Mouse (Mus musculus) left cerebral cortex, adult 9 months (tissue): Measurements from ENCODE around the gene Gm2897.
"Not testable (repeated sequence)": the region's sequence is repeated elsewhere in the genome, so short reads cannot be mapped to it uniquely, and the experiment has no call there.

Experiments used
- DNase-seq, 2 experiments: peaks; one replicate each; pipeline ENCODE4 v3.0.0; 2022; ENCODE audit warnings: low spot score in 2 of 2

Gene Gm2897

DNA sequence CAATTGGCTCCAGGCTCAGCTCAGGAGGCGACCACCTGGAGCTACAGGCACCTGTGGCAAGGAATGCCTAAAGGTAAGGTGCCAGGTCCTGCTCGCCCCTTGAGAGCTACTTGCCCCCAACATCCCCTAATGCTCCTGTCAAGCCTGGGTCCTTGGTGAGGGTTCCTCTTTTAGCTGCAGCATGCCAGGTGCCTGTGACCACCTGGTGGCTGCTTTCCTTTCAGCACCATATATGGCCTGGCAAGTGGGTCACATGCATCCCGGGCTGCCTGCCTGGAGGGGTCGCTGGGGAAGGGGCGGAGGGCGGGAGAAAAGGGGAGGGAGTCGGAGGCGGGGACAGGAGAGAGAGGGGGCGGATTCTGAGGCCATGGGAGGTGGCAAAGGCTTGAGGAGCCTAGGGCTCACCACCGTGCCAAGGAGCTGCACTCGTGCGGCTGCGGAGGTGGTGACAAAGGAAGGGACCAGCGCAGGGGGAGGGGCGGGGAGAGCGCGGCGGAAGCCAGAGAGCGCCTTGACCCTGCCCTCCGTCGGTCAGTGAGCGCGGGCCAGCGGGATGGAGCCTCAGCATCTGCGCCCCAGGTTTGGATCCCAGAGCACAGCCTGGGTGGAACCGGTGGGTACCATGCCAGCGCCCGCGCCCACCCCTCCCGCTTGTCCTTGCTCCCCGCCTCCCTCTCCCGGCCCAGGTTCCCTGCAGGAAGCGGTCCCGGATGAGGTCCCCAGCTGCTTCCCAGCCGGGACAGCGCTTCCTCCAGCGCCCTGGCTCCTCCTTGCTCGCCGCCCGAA, at the start of gene Gm2897:
Gene Gm2897, plus strand, starts transcription at position 559 of the 786 bp plus-strand sequence.
- DNase-seq, result not testable (repeated sequence)

DNA sequence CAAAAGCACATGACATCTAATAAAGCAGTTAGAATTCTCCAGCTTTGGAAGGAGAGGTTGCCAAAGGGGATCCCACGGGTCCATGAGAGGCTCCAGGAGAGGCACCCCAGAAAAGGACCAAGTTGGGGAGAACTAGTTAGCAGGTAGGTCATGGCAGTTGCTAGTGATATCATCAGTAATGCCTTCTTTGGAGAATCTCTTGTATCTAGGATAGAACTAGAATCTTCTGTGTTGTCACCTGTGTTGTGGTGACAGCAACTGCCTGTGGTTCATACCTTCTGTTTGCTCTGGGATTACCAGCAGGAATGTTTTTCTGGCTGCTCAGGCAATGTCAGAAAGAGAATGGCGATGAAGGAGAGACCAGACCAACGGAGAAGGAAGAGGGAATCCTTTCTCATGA, 19.4 kb upstream of the Gm2897 start, which contains the start of gene Gm2888:
Gene Gm2888, plus strand, starts transcription at position 301 of the 400 bp plus-strand sequence.
- DNase-seq, result not testable (repeated sequence)

GRCm38 (mm10) chr14:3049513-3049800, 372 bp downstream of the Gm2897 start:
- not testable (repeated sequence) for DNase-seq

DNA sequence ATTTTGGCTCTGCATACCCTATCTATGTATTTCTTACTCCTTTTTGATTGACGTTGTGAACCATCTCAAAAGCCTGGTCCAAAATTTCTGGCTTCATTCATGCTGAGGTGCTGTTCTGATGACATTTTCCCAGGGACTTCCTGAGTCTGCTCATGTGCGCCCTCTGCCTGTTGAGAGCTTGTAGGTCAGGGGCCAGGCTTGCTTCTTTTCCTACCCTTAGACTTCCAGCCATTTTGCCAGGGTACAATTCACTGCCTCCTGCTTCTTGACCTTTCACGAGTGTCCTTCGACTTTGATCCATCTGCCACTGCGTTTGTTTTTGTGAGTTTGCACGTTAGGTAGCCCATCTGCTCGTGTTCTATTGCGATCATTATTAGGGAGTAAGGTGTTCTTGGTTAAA, 1.0 kb downstream of the Gm2897 start:
- peak in 1 of 2 experiments; percentile 23 for DNase-seq

- DNase-seq, result peak; percentile 5 to 9
Measured at GRCm38 (mm10) chr14:3116051-3116450, 67.0 kb downstream of the Gm2897 start.
